Mouse (Mus musculus) erythroblast, embryonic 14.5 days (primary cell): Measurements from ENCODE around the gene Cptp.

ENCODE experiments used
- GATA1 ChIP-seq: IDR thresholded peaks from 2 replicates; pipeline ENCODE4 v1.6.1; 2012; ENCODE audit warnings: low read length, inconsistent platforms, mixed read lengths
- TAL1 ChIP-seq: IDR thresholded peaks from 3 replicates; pipeline ENCODE4 v1.6.1; 2012; ENCODE audit warnings: low read length, inconsistent platforms, mixed read lengths

DNA sequence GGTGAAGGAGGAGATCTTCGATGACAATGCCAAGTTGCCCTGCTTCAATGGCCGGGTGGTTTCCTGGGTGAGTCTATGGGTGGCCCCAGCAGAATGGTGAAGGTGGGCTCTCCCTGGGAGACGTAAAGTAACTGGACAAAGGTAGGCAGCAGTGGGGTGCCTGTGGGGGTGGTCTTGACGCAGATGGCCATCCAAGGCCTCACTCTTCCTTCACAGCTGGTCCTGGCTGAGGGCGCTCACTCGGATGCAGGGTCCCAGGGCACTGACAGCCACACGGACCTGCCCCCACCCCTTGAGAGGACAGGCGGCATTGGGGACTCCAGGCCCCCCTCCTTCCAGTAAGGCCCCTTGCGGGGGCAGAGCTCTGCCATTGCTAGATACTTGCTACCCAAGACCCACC, 15.8 kb downstream of the Cptp start:
- no peak for TF ChIP-seq GATA1
- TF ChIP-seq TAL1, result no peak
